Mouse (Mus musculus): ENCODE results near the gene Cep19. TPM values are rescaled to one million over a fixed set of nuclear protein-coding genes. Genes with fewer than 3 reads are reported as not detected.
A peak's percentile ranks its signal among the peaks of the same experiment; 100 is the strongest.

Cep19 gene
- polyA plus RNA-seq, 1 experiment from 2014 or later: 22.3 TPM

- H3K4me1 ChIP-seq (replicated peaks; ENCODE audit: control insufficient read depth, insufficient read depth, low read length): no peaks in the 10 kb centered on the region
- no peaks in the 10 kb centered on the region for H3K27me3 ChIP-seq (replicated peaks; ENCODE audit: control insufficient read depth, insufficient read depth, low read length)
- TF ChIP-seq CTCF (IDR thresholded peaks at IDR 0.05; ENCODE audit: low read depth): no peak
- WGBS: 64% methylated on average over 17 of the region's 17 CpGs
- H3K4me3 ChIP-seq (ENCODE audit: low read depth, low read length): no peak overlapping the region
- no peak overlapping the region for H3K9ac ChIP-seq (ENCODE audit: low read depth, low read length)
- H3K36me3 ChIP-seq (ENCODE audit: control insufficient read depth, insufficient read depth): no peaks in the 10 kb centered on the region
- H3K27ac ChIP-seq (ENCODE audit: low read depth, low read length): no peak overlapping the region
- no peak for ATAC-seq
- H3K4me2 ChIP-seq (replicated peaks; ENCODE audit: low read depth): no peak overlapping the region
- no peaks in the 10 kb centered on the region for H3K9me3 ChIP-seq (ENCODE audit: control insufficient read depth)
These were observed 25.1 kb downstream of the Cep19 start for GRCm38 (mm10) chr16:32124444-32125335.

- WGBS: 74% methylated on average over 3 of the region's 3 CpGs
- no peak for TF ChIP-seq CTCF (IDR thresholded peaks at IDR 0.05; ENCODE audit: low read depth)
- no peak overlapping the region for H3K4me3 ChIP-seq (ENCODE audit: low read depth, low read length)
- no peaks in the 10 kb centered on the region for H3K36me3 ChIP-seq (ENCODE audit: control insufficient read depth, insufficient read depth)
- H3K4me2 ChIP-seq (replicated peaks; ENCODE audit: low read depth): no peak overlapping the region
- H3K27ac ChIP-seq (ENCODE audit: low read depth, low read length): no peak overlapping the region
- no peaks in the 10 kb centered on the region for H3K27me3 ChIP-seq (replicated peaks; ENCODE audit: control insufficient read depth, insufficient read depth, low read length)
- no peaks in the 10 kb centered on the region for H3K9me3 ChIP-seq (ENCODE audit: control insufficient read depth)
- no peaks in the 10 kb centered on the region for H3K4me1 ChIP-seq (replicated peaks; ENCODE audit: control insufficient read depth, insufficient read depth, low read length)
- ATAC-seq: no peak
- H3K9ac ChIP-seq (ENCODE audit: low read depth, low read length): no peak overlapping the region
These were observed 25.8 kb downstream of the Cep19 start for GRCm38 (mm10) chr16:32125364-32125763.

GRCm38 (mm10) chr16:32127046-32127445 is 27.4 kb downstream of the Cep19 start:
- Histone ChIP-seq H3K36me3 (ENCODE audit: control insufficient read depth, insufficient read depth) (no peaks in the 10 kb centered on the region), H3K4me1 (replicated peaks; ENCODE audit: control insufficient read depth, insufficient read depth, low read length) (no peaks in the 10 kb centered on the region), H3K9me3 (ENCODE audit: control insufficient read depth) (no peaks in the 10 kb centered on the region), H3K27me3 (replicated peaks; ENCODE audit: control insufficient read depth, insufficient read depth, low read length) (no peaks in the 10 kb centered on the region), H3K9ac (ENCODE audit: low read depth, low read length) (no peak overlapping the region), H3K4me2 (replicated peaks; ENCODE audit: low read depth) (no peak overlapping the region), H3K27ac (ENCODE audit: low read depth, low read length) (no peak overlapping the region), H3K4me3 (ENCODE audit: low read depth, low read length) (no peak overlapping the region)
- 72% methylated on average over 4 of the region's 4 CpGs for WGBS
- no peak for TF ChIP-seq CTCF (IDR thresholded peaks at IDR 0.05; ENCODE audit: low read depth)
- ATAC-seq: no peak

- Histone ChIP-seq H3K27me3 (replicated peaks; ENCODE audit: control insufficient read depth, insufficient read depth, low read length) (no peaks in the 10 kb centered on the region), H3K9me3 (ENCODE audit: control insufficient read depth) (no peaks in the 10 kb centered on the region), H3K4me3 (ENCODE audit: low read depth, low read length) (no peak overlapping the region; the same call in 1 of the 2 replicates), H3K4me2 (replicated peaks; ENCODE audit: low read depth) (peak overlapping the region; percentile 48), H3K36me3 (ENCODE audit: control insufficient read depth, insufficient read depth) (no peaks in the 10 kb centered on the region), H3K9ac (ENCODE audit: low read depth, low read length) (no peak overlapping the region), H3K27ac (ENCODE audit: low read depth, low read length) (no peak overlapping the region), H3K4me1 (replicated peaks; ENCODE audit: control insufficient read depth, insufficient read depth, low read length) (no peaks in the 10 kb centered on the region)
- no peak for TF ChIP-seq CTCF (IDR thresholded peaks at IDR 0.05; ENCODE audit: low read depth)
- 67% methylated on average over 20 of the region's 20 CpGs for WGBS
- ATAC-seq: no peak
These were observed 30.0 kb downstream of the Cep19 start for GRCm38 (mm10) chr16:32129449-32130189.

- no peak overlapping the region for H3K9ac ChIP-seq (ENCODE audit: low read depth, low read length)
- ATAC-seq: peak; percentile 45
- no peaks in the 10 kb centered on the region for H3K4me1 ChIP-seq (replicated peaks; ENCODE audit: control insufficient read depth, insufficient read depth, low read length)
- TF ChIP-seq CTCF (IDR thresholded peaks at IDR 0.05; ENCODE audit: low read depth): no peak
- H3K27ac ChIP-seq (ENCODE audit: low read depth, low read length): no peak overlapping the region
- no peaks in the 10 kb centered on the region for H3K27me3 ChIP-seq (replicated peaks; ENCODE audit: control insufficient read depth, insufficient read depth, low read length)
- H3K4me3 ChIP-seq (ENCODE audit: low read depth, low read length): no peak overlapping the region; the same call in 1 of the 2 replicates
- WGBS: 52% methylated on average over 16 of the region's 16 CpGs
- no peaks in the 10 kb centered on the region for H3K9me3 ChIP-seq (ENCODE audit: control insufficient read depth)
- H3K4me2 ChIP-seq (replicated peaks; ENCODE audit: low read depth): peak overlapping the region; percentile 48
- no peaks in the 10 kb centered on the region for H3K36me3 ChIP-seq (ENCODE audit: control insufficient read depth, insufficient read depth)
These were observed 30.7 kb downstream of the Cep19 start for GRCm38 (mm10) chr16:32130190-32130826.

- Histone ChIP-seq H3K9ac (ENCODE audit: low read depth, low read length) (no peak overlapping the region), H3K9me3 (ENCODE audit: control insufficient read depth) (no peaks in the 10 kb centered on the region), H3K36me3 (ENCODE audit: control insufficient read depth, insufficient read depth) (no peaks in the 10 kb centered on the region), H3K4me3 (ENCODE audit: low read depth, low read length) (no peak overlapping the region), H3K27ac (ENCODE audit: low read depth, low read length) (no peak overlapping the region), H3K27me3 (replicated peaks; ENCODE audit: control insufficient read depth, insufficient read depth, low read length) (no peaks in the 10 kb centered on the region), H3K4me1 (replicated peaks; ENCODE audit: control insufficient read depth, insufficient read depth, low read length) (no peaks in the 10 kb centered on the region), H3K4me2 (replicated peaks; ENCODE audit: low read depth) (no peak overlapping the region)
- 85% methylated on average over 3 of the region's 3 CpGs for WGBS
- ATAC-seq: no peak
- TF ChIP-seq CTCF (IDR thresholded peaks at IDR 0.05; ENCODE audit: low read depth): no peak
These were observed 33.5 kb downstream of the Cep19 start for GRCm38 (mm10) chr16:32133148-32133547.

Data from intestine, postnatal 0 days (tissue).